Mouse (Mus musculus) neural tube, embryonic 14.5 days (tissue): Measurements from ENCODE around the gene Zmiz1. TPM values are rescaled to one million over a fixed set of nuclear protein-coding genes. Genes with fewer than 3 reads are reported as not detected.

Source experiments
- ATAC-seq: fragments of 200-750 bp; cut with Nextera tagmentation; 2 replicates; pipeline ENCODE4 v1.8.0; 2017; ENCODE audit warnings: low read depth, mild to moderate bottlenecking, moderate TSS enrichment, moderate library complexity
- H3K27ac ChIP-seq: fragments of 300-500 bp; sonication (generic); 2 replicates; pipeline ENCODE4 v1.5.1; 2014; ENCODE audit warnings: low read depth, mild to moderate bottlenecking, control low read depth, low read length, moderate library complexity, mixed read lengths
- H3K27me3 ChIP-seq: fragments of 300-500 bp; sonication (generic); 2 replicates; pipeline ENCODE4 v1.6.1; 2014; ENCODE audit warnings: low read length; ENCODE audit not compliant: control insufficient read depth, insufficient read depth
- H3K36me3 ChIP-seq: fragments of 300-500 bp; sonication (generic); 2 replicates; pipeline ENCODE4 v1.6.1; 2014; ENCODE audit warnings: low read length, mixed read lengths; ENCODE audit not compliant: control insufficient read depth, insufficient read depth
- H3K4me1 ChIP-seq: fragments of 300-500 bp; sonication (generic); 2 replicates; pipeline ENCODE4 v1.6.1; 2014; ENCODE audit warnings: low read length; ENCODE audit not compliant: control insufficient read depth, insufficient read depth
- H3K4me2 ChIP-seq: fragments of 300-500 bp; sonication (generic); 2 replicates; pipeline ENCODE4 v1.6.1; 2014; ENCODE audit warnings: mild to moderate bottlenecking, low read depth, low read length, control low read depth
- H3K4me3 ChIP-seq: fragments of 300-500 bp; sonication (generic); 2 replicates; pipeline ENCODE4 v1.5.1; 2014; ENCODE audit warnings: low read depth, low read length, control low read depth, mixed read lengths
- H3K9ac ChIP-seq: fragments of 300-500 bp; sonication (generic); replicated peaks from 2 replicates; pipeline ENCODE4 v1.6.1; 2014; ENCODE audit warnings: low read depth, mild to moderate bottlenecking, control low read depth, low read length, mixed read lengths
- H3K9me3 ChIP-seq: fragments of 300-500 bp; sonication (generic); 2 replicates; pipeline ENCODE4 v1.6.1; 2016; ENCODE audit warnings: low read length; ENCODE audit not compliant: control insufficient read depth
- WGBS: fragments of 180-500 bp; shearing (Covaris S2); extraction: QIAGEN DNeasy Blood & Tissue Kit; methylation state at CpG from one replicate; pipeline ENCODE4 v1.1.7; 2014; 5-methylcytosine and 5-hydroxymethylcytosine counted together
- polyA plus RNA-seq: library from polyadenylated mRNA; unstranded; fragments of >200 nt; fragmentation: Nextera tagmentation; extraction: Ambion mirVana; gene quantifications from 2 replicates; pipeline ENCODE4 v1.2.1, GENCODE M21; 2014

Gene Zmiz1
- polyA plus RNA-seq, 1 experiment from 2014 or later = 75.0 TPM

DNA sequence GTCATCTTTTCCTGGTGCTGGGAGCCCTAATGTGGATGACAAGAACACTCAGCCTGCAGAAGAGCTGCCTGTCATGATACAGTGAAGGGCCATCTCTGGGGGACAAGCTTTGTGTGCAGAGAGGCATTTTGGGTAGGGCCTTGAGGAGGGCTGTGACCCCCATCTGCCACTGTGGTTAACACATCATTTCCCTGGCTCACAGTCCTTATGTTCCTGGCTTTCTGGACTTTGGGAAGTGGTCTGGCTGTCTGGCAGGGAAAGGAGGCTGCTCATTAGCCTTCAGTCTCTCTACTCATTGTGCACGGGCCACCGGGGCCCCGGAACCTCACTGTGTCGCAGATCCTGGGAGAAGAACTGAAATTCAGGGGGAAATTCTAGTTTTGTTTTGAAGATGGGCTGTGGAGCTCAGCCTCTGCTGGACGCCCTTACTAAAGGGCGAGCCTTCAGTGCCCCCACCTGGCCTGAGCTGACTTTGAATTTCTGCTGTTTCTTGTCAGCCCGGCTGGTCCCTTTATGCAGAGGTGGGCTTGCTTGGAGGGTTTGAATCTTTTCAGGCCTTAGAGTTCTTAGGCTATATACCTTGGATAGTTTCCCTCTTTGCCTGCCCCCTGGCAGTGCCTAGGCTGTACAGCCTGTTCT lies 10.0 kb downstream of the Zmiz1 start:
- H3K4me3 ChIP-seq = no peak overlapping the region
- no peak overlapping the region for H3K9ac ChIP-seq
- no peaks in the 10 kb centered on the region for H3K27me3 ChIP-seq
- H3K4me1 ChIP-seq = peaks cover 85% of the 10 kb centered on the region
- H3K4me2 ChIP-seq = no peak overlapping the region
- WGBS = 65% methylated on average over 7 of the region's 7 CpGs
- no peak overlapping the region for H3K27ac ChIP-seq
- H3K36me3 ChIP-seq = no peaks in the 10 kb centered on the region
- no peak for ATAC-seq
- no peaks in the 10 kb centered on the region for H3K9me3 ChIP-seq

DNA sequence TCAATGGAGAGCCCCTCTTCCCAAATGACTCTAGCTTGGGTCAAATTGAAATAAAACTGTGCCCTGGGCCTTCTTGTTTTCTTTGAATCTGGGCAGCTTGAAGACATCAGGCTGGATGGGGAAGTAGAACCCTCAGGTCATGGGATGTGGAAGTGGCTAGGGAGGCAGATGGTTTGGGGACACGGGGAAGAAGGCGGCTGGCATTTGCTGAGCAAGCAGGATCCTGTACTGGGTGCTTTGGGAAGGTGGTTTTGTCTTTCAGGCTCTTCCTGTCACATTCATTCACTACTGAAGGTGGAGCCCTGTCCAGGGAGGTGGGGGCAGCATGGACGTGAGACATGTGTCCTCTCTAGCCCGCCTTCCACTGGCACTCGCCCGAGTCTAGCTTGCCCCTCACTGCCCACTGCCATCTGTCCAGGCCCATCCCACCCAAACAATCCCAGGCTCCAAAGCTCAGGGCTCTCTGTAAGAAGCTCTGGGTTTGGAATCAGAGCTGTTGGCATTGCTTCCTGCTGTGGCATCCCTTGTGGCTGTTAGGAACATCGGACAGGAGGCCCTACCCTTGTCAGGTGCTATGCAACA lies 11.3 kb downstream of the Zmiz1 start:
- no peak overlapping the region for H3K4me3 ChIP-seq
- WGBS = 65% methylated on average over 7 of the region's 7 CpGs
- no peak overlapping the region for H3K9ac ChIP-seq
- H3K9me3 ChIP-seq = no peaks in the 10 kb centered on the region
- no peaks in the 10 kb centered on the region for H3K36me3 ChIP-seq
- no peaks in the 10 kb centered on the region for H3K27me3 ChIP-seq
- H3K4me2 ChIP-seq = no peak overlapping the region
- peaks cover 84% of the 10 kb centered on the region for H3K4me1 ChIP-seq
- ATAC-seq = no peak
- no peak overlapping the region for H3K27ac ChIP-seq

DNA sequence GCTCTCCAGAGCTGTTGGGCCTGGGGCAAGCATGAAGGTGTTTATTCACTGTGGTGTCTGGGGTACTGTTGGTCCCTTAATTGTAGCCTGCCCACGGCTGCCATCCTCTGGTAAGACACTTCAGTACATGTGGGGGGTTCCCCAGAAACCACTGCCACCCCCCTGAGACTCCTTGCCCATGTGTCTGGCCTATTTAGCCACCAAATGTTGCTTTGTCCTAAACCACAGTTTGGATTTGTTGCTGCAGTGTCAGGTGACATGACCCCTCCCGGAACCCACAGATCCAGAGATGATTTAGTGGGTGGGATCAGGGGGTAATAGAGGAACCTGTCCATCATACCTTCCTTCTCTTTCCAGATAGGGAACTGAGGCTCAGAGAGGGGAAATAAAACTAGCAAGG lies 12.1 kb downstream of the Zmiz1 start:
- H3K4me1 ChIP-seq = peaks cover 84% of the 10 kb centered on the region
- H3K36me3 ChIP-seq = no peaks in the 10 kb centered on the region
- H3K9me3 ChIP-seq = no peaks in the 10 kb centered on the region
- no peak overlapping the region for H3K9ac ChIP-seq
- WGBS = 59% methylated on average over 2 of the region's 2 CpGs
- no peak overlapping the region for H3K27ac ChIP-seq
- H3K27me3 ChIP-seq = no peaks in the 10 kb centered on the region
- H3K4me3 ChIP-seq = no peak overlapping the region
- no peak overlapping the region for H3K4me2 ChIP-seq
- ATAC-seq = no peak

DNA sequence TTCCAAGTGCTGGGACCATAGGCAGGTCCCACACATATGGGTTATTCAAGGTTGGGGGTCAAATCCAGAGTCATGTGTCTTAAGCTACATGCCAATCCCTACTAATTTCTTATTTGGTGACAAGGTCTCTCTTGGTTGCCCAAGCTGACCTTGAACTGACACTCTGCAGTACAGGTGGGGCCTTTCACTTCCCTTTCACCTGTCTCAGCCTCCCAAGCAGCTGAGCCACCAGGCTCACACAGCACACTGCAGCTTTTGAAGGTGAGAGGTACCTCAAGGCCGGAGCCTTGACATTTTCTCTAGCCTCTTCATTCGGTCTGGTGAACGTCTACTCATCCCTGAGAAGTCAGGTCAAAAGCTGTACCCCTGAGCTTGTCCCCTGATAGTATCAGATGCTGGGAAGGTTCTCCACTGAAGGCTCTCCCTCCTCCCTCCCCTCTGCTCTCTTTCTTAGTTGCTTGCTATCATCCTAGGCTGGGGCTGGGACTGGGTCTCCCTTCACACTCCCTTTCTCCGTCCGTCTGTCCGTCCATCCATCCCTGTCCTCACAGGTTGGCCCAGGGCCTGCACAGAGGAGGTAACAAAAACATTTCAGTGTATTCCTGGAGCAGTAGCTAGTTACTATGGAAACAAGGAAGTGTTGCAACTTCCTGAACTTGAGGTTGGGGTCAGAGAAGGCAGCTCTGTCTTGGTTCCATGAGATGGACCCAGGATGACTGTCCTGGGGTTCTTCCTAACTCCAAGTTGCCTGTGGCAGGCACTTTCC lies 13.3 kb downstream of the Zmiz1 start:
- H3K27ac ChIP-seq = no peak overlapping the region
- no peak overlapping the region for H3K9ac ChIP-seq
- 73% methylated on average over 6 of the region's 6 CpGs for WGBS

DNA sequence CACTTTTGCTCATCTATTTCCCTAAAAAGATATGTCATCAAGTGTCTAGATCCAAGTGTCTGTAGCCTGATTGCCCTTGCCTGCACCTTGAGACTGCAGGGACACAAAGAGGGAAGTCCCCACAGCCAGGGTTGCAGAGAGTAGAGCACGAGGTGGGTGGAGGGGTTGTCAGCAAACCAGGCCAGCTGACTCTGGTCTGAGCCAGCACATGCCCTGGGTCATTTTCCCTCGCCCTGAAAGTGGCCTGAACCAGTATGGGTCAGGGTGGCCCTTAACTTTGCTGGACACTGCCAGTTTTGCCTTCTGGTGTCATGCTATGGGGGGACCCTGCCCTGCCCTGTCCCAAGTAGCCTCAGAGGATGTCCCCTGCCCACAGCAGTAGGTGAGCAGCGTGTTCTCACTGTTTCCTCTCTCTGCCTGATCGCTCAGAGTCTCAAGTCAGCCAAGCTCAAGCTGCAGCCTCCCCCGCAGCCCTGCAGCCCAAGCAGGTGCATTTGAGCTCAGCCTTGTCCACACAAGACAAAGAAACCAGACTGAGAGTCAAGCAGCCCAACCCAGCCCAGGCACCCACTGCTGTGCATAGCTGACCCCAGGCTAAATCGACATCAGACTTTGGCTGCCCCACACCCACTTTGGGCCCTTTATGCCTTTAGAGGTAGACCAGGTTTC lies 14.1 kb downstream of the Zmiz1 start:
- WGBS = 45% methylated on average over 6 of the region's 6 CpGs
- Histone ChIP-seq H3K4me2 (no peak overlapping the region), H3K4me1 (peaks cover 84% of the 10 kb centered on the region), H3K9ac (no peak overlapping the region), H3K4me3 (no peak overlapping the region), H3K36me3 (no peaks in the 10 kb centered on the region), H3K27ac (peak overlapping the region; percentile 22; the same call in 1 of the 2 replicates), H3K9me3 (no peaks in the 10 kb centered on the region), H3K27me3 (no peaks in the 10 kb centered on the region)
- no peak for ATAC-seq

More for the DNA sequence above, 13.3 kb downstream of the Zmiz1 start:
- no peaks in the 10 kb centered on the region for H3K27me3 ChIP-seq
- no peaks in the 10 kb centered on the region for H3K36me3 ChIP-seq
- ATAC-seq = no peak
- no peak overlapping the region for H3K4me2 ChIP-seq
- H3K4me1 ChIP-seq = peaks cover 83% of the 10 kb centered on the region
- H3K4me3 ChIP-seq = no peak overlapping the region
- no peaks in the 10 kb centered on the region for H3K9me3 ChIP-seq

DNA sequence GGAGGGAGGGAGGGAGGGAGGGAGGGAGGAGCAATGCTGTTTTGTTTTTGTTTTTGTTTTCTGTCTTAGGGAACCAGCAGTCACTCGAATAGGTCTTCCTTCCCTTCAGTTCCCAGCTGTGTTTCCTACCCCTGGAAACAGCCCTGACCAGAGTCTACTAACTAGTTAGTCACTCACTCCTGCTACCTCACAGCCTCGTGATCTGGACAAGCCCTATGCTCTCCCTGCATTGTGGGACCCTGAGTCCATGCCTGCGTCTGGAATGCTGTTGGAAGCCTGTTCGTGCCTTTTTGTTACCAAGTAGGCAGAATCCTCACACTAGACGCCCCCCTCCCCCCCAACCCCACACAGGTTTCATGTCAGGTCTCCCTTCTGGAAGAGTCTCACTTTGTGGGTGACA lies 15.0 kb downstream of the Zmiz1 start:
- 53% methylated on average over 5 of the region's 5 CpGs for WGBS
- no peaks in the 10 kb centered on the region for H3K9me3 ChIP-seq
- H3K27ac ChIP-seq = no peak overlapping the region
- H3K27me3 ChIP-seq = no peaks in the 10 kb centered on the region
- no peaks in the 10 kb centered on the region for H3K36me3 ChIP-seq
- H3K4me3 ChIP-seq = no peak overlapping the region
- H3K4me1 ChIP-seq = peaks cover 84% of the 10 kb centered on the region
- H3K9ac ChIP-seq = no peak overlapping the region
- no peak for ATAC-seq
- H3K4me2 ChIP-seq = no peak overlapping the region

DNA sequence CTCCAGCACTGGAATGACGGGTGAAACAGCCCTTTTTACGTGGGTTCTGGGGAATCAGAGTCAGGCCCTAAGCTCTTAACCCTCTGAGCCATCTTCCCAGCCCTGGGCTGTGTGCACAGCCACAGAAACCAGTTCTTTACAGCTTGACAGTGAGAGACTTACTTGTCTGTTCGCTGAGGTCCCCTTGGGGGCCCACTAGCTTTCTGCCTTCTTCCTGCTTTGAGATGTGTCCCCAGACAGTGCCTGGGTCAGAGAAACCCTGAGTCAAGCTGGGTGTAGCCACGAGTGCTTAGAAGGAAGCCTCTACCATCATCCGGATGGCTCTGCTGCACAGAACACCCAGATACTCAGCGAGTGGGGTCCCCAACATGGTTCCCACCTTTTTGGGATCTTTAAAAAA lies 15.7 kb downstream of the Zmiz1 start:
- no peak overlapping the region for H3K27ac ChIP-seq
- no peak overlapping the region for H3K4me2 ChIP-seq
- ATAC-seq = no peak
- WGBS = 57% methylated on average over 6 of the region's 6 CpGs
- no peaks in the 10 kb centered on the region for H3K9me3 ChIP-seq
- H3K27me3 ChIP-seq = no peaks in the 10 kb centered on the region
- peaks cover 84% of the 10 kb centered on the region for H3K4me1 ChIP-seq
- H3K4me3 ChIP-seq = no peak overlapping the region
- H3K9ac ChIP-seq = no peak overlapping the region
- H3K36me3 ChIP-seq = no peaks in the 10 kb centered on the region

DNA sequence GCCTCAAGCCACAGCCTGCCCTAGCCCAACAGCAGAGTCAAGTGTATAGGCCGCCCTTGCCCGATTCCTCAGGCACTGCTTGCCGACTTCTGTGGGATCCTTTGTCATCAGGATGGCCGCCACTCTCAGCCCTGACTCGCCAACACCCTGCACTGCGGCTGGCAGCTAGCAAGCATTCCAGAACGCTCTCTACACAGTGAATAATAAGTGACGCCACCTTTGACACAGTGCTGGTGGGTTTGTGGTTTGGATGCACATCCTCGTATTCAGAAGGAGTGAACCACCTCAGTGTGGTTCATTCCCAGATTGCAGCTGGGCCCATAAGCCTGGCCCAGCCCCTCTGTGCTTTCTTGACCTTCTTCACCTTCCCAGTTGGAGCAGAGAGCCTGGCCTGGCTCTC lies 17.1 kb downstream of the Zmiz1 start:
- Histone ChIP-seq H3K27me3 (no peaks in the 10 kb centered on the region), H3K9me3 (no peaks in the 10 kb centered on the region), H3K4me3 (no peak overlapping the region), H3K9ac (0 out of 2 replicates have a peak overlapping the region, but pooled peaks have one; percentile 11), H3K4me2 (no peak overlapping the region), H3K36me3 (no peaks in the 10 kb centered on the region), H3K4me1 (peaks cover 89% of the 10 kb centered on the region), H3K27ac (no peak overlapping the region; the same call in 1 of the 2 replicates)
- ATAC-seq = no peak
- WGBS = 53% methylated on average over 9 of the region's 9 CpGs

DNA sequence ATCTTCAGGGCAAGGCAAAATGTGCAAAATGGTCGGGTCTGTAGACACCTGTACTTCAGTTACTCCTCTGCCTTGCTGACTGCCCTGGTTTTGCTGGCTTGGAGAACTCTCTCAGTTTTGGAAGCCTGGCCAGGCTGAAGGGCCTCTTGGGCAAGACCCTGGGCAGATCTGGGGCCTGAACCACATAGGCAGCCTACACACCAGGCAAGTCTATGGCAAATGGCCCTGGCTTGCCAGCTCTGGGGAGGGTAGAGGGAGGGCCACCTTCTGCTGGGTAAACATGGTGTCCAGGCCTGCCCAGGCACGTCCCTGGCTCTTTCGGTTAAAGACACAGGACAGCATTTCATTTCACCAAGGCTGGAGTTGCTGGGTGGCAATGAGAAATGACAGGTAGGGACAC lies 17.5 kb downstream of the Zmiz1 start:
- no peak for ATAC-seq
- Histone ChIP-seq H3K4me2 (no peak overlapping the region), H3K4me3 (no peak overlapping the region), H3K27ac (no peak overlapping the region; the same call in none of the 2 replicates), H3K36me3 (no peaks in the 10 kb centered on the region), H3K9me3 (no peaks in the 10 kb centered on the region), H3K27me3 (no peaks in the 10 kb centered on the region), H3K4me1 (peaks cover 89% of the 10 kb centered on the region), H3K9ac (no peak overlapping the region)
- 92% methylated on average over 3 of the region's 3 CpGs for WGBS
